Mouse (Mus musculus) cerebellum, adult 2 months (tissue): ENCODE data around the gene Grik4.
"Not testable (repeated sequence)": the region's sequence is repeated elsewhere in the genome, so short reads cannot be mapped to it uniquely, and the experiment has no call there.

Experiments used
- CTCF ChIP-seq: fragments of 200-500 bp; IDR thresholded peaks from 2 replicates; pipeline ENCODE4 v1.5.1; 2011; ENCODE audit warnings: low read depth, mild to moderate bottlenecking, control low read depth, low read length, moderate library complexity, borderline replicate concordance; ENCODE audit not compliant: insufficient read depth
- POLR2A ChIP-seq: fragments of 200-500 bp; IDR thresholded peaks from 2 replicates; pipeline ENCODE4 v1.6.1; 2011; ENCODE audit warnings: low read length, control low read depth, borderline replicate concordance; ENCODE audit not compliant: insufficient read depth

GRCm38 (mm10) chr9:42778471-42779263, 165.6 kb downstream of the Grik4 start:
- TF ChIP-seq CTCF, POLR2A: not testable (repeated sequence)
